Mouse (Mus musculus) liver (tissue): ENCODE measurements at regions not wholly inside any gene's neighbourhood (a gene's known extent, or its start where the extent isn't known, plus 50 kb on each side); places are given as distances from the start of the nearest gene placed in this dataset.

ENCODE experiments used
- DNase-seq: peaks from one replicate; pipeline ENCODE4 v3.0.0-alpha.2; 2020; ENCODE audit warnings: mixed read lengths

DNA sequence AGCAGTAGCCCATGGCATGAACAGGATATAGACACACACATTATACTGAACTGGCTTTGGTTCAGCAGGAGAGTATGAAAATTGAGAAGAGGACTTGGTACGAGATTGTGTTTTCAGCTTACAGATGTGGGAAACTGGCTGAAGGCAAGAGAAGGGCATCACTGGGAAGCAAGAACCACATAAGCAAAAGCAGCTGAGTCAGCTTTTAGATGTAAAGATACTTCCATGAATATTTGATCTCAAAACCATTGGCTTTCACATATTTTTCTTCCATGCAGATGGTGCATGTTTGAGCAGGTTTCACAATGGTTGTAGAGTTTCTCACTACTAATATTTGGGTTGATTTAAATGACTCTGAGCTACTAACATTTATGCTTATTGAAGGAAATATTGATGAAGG, 389.9 kb downstream of the D3Ertd751e start:
- DNase-seq = no peak

- DNase-seq = no peak
Measured at GRCm38 (mm10) chr3:42153372-42153771, 411.0 kb downstream of the D3Ertd751e start.

DNA sequence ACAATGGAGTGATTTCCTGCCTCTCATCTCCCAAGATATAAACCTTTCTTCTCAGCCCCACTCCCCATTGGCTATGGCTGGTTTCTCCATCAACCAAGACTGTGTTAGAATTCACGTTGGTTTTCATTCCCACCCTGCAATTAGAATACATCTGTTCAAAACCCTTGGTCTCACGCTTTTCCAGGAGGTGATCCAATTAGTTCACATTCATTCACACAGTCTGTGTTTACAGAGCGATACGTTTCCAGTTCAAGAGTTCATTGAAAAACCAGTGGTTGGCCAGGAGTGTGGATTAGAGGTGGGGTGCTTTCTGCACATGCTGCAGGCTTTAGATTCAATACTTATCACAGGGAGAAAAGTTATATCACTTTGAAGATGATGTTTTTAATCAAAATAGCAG, 412.5 kb downstream of the D3Ertd751e start:
- DNase-seq = no peak

DNA sequence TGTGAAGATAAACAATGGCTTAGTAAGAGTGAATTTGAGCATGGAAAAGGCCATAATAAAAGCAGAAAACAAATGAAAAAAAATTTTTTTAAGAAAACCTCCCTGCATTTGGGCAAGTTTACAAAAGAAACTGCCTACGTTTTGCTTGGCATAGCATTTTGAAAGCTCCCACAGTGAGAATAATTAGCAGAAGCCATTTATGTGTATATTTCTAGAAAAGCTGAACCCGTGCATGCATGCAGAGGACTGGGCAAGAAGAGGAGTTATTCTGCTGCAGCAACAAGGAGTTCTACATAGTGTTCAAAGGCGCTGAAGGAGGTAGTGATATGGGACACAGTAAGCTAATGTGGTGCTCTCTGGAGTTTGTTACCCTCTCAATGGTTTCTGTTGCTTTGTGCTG, 421.3 kb downstream of the D3Ertd751e start:
- no peak for DNase-seq

- DNase-seq = no peak
Measured at GRCm38 (mm10) chr3:42199206-42199605, 456.8 kb downstream of the D3Ertd751e start.

- DNase-seq = no peak
Measured at GRCm38 (mm10) chr3:42201373-42201772, 459.0 kb downstream of the D3Ertd751e start.

DNA sequence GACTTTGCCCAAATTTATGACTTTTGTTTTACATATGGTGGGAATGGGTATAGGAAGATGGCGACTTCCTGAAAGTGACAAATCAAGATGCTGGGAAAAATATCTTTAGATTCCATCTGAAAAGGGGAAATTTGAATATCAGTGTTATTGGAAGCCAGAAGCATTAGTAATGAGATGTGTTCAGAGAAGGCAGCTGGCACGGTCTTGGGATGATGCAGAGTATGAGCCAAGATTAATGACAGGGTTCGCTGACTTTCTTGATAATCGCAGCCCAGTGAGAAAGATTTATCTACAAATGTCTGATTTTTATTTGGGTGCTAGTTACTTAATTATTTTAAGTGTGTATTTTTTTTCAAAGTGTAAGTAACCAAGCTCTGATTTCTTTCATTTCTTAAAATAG, 463.2 kb downstream of the D3Ertd751e start:
- no peak for DNase-seq

DNA sequence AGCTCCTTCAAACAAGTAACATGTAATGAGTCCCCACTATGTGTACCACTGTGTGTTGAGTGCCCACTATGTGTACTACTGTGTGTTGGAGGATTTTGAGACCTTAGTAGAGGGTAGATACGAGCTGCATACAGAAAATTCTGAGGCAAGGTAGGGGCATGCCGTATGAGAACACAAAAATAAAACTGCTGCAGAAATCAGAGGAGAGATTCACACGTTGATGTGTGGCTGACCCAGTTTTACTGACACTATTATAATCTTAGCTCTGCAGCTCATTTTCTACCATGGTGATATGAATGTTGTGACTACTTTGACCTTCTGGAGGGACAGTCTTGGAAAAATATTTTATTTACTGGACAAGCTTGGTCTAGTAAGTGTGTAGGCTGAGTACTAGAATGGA, 469.0 kb downstream of the D3Ertd751e start:
- no peak for DNase-seq

DNA sequence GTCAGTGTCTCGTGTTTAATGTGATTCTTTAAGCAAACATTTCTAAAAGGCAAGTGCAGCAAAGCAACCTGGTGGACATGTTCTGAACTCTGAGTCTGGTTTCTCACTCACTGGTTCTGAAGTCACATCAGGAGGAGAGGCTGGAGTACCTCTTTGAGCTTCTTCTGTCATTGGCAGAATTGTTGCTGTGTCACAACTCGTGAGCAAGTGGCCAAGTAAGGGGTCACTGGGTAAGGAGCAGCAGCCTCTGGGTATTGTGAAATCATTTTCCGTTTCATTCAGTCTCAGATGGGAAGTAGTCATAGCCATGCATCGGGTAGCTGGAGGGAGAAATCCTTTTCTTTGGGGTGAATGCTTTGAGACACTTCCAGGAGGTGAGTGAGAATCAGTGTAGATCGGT, 470.0 kb downstream of the D3Ertd751e start:
- DNase-seq = no peak

GRCm38 (mm10) chr3:42213163-42213562, 470.8 kb downstream of the D3Ertd751e start:
- DNase-seq = no peak

- DNase-seq = no peak
Measured at GRCm38 (mm10) chr3:42214624-42215276, 472.3 kb downstream of the D3Ertd751e start.

GRCm38 (mm10) chr3:42218719-42219118, 476.3 kb downstream of the D3Ertd751e start:
- DNase-seq = no peak

GRCm38 (mm10) chr3:42227679-42228398, 485.4 kb downstream of the D3Ertd751e start:
- no peak for DNase-seq

GRCm38 (mm10) chr3:42228399-42228755, 486.0 kb downstream of the D3Ertd751e start:
- no peak for DNase-seq

DNA sequence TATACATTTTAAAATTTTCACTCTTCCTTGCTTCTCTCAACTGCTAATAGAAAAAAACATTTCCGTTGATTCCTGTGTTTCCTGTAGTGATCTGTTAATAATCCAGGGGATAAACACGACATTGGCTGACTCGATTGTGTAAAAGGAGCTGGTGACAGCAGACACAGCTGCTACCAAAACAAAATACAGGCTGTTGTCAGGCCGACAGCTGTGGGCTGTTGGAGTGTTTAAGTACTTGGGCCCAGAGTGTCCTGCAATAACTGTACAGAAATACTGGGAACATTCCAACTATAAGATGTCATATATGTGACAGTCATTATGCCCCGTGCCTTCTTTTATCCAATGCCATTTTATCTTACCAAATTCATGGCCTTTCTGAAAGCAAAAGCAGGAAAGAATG, 489.9 kb downstream of the D3Ertd751e start:
- DNase-seq = no peak

DNA sequence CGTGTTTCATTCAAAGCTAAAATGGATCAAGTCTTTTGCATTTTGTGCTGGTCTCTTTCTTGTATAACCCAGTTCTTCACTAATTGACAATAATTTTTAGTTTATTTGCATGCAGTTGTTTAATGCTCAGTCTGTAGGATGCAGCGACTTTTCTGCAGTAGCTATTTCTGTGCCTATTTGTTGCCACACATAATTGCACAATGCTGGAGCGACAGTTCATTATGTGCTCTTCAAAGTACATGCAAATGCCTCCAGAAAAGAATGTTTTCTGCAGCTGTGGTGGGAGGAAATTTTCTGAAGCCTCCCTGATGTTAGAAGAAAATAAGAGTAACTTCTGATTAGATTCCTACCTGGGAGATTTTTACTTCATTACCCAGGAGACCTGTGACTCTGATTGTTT, 491.3 kb downstream of the D3Ertd751e start:
- DNase-seq = no peak

GRCm38 (mm10) chr3:42235515-42235914, 493.1 kb downstream of the D3Ertd751e start:
- DNase-seq = no peak
